Mouse (Mus musculus) urinary bladder, postnatal 14 days (tissue): ENCODE measurements around the gene Eif2ak1.
"Not testable (repeated sequence)": the region's sequence is repeated elsewhere in the genome, so short reads cannot be mapped to it uniquely, and the experiment has no call there.

Source experiments
- DNase-seq: peaks from one replicate; pipeline ENCODE4 v3.0.0; 2021; ENCODE audit warnings: low spot score

Gene Eif2ak1

DNA sequence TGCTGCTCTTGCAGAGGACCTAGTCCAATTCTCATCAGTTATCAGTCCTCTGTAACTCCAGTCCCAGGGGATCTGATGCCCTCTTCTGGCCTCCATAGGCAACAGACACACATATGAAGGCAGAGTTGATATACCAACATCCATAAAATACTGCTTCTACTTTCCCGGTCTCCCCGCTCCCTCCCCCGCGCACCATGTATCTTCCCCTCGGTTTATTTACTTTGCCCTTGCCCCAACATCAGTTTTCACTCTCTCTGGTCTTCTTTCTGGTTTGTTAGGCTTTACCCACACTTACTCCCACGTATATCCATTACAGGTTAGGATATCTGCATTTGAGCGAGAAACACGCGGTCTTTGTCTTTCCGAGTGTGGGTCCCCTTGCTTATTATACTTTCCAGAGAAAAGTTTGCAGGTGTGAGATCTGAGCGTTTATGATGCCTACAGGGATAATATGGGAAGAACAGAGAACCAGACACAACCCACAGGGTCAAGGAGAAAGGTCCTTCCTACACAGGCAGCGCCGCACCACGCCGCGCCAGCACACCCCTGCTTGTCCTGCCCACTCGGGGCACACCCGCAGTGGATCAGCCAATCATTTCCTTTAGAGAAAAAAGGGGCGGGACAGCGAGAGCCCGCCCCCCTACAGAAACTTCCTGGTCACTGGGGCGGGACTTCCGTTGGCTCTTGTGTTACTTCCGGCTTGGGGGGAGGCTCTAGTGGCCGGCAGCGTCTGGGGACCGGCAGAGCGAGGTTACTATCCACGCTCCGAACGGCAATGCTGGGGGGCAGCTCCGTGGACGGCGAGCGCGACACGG lies at the start of gene Eif2ak1:
Gene Eif2ak1, plus strand, starts transcription at position 673 of the 815 bp plus-strand sequence.
- DNase-seq, result peak; percentile 91

GRCm38 (mm10) chr5:143781951-143782350 lies 35.6 kb upstream of the Eif2ak1 start:
- DNase-seq, result no peak

- no peak for DNase-seq
These were observed 32.2 kb upstream of the Eif2ak1 start for GRCm38 (mm10) chr5:143785391-143785790.

DNA sequence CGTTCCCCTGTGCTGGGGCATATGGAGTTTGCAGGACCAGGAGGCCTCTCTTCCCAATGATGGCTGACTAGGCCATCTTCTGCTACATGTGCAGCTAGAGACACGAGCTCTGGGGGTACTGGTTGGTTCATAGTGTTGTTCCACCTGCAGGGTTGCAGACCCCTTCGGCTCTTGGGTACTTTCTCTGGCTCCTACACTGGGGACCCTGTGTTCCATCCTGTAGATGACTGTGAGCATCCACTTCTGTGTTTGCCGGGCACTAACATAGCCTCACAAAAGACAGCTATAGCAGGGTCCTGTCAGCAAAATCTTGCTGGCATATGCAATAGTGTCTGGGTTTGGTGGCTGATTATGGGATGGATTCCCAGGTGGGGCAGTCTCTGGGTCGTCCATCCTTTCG lies 16.4 kb upstream of the Eif2ak1 start:
- DNase-seq, result not testable (repeated sequence)

- DNase-seq, result no peak
These were observed 13.4 kb upstream of the Eif2ak1 start for GRCm38 (mm10) chr5:143804056-143804765.

DNA sequence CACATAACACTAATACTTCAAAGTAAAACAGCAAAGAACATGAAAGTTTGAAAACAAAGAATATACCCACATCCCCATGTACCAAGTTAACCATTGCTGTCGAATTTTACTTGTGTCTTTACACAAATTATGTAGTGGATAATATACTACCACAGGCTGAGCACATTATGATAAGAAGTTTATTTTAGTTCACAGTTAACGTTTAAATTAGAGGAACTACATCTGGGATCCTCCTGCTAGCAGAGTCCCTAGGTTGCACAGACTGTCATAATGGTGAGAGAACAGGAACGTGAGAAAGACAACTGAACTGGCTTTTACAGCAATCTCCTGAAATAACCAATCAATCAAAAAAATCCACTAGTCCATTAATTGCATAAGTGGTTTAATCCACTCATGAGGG lies 10.3 kb upstream of the Eif2ak1 start:
- DNase-seq, result no peak

DNA sequence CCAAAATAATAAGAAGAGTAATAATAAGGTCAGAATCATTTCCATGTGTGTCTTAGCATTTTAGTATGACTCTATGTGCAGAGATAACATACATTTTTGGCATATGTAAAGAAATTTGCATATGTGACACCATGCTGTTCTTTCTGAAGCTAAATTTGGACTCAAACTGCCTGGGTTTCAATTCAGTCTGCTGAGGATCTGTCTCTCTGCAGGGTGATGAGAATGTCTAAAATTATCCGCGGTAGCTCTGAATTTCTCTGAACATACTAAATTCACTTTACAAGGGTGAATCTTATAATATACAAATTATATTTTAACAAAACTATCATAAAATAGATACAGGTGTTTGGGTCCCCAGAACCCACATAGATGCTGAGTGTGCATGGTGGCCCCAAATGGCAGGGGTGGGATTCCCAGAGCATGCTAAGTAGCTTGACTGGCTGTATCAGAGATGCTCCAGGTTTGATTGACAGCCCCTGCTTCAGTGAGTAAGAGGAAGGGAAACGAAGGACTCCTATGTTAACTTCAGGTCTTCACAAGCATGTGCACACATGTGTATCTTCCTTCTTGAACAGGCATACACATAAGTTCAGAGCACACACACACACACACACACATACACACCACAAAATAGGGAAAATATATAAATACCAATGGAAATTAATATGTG lies 8.0 kb upstream of the Eif2ak1 start:
- no peak for DNase-seq

GRCm38 (mm10) chr5:143811653-143812052 lies 5.9 kb upstream of the Eif2ak1 start:
- DNase-seq, result no peak

- DNase-seq, result no peak
These were observed 3.0 kb upstream of the Eif2ak1 start for GRCm38 (mm10) chr5:143814626-143815025.

GRCm38 (mm10) chr5:143817931-143818311 lies 333 bp downstream of the Eif2ak1 start:
- peak; percentile 29 for DNase-seq

GRCm38 (mm10) chr5:143818461-143818860 lies 873 bp downstream of the Eif2ak1 start:
- DNase-seq, result no peak

- DNase-seq, result no peak
These were observed 1.4 kb downstream of the Eif2ak1 start for GRCm38 (mm10) chr5:143818949-143819348.

DNA sequence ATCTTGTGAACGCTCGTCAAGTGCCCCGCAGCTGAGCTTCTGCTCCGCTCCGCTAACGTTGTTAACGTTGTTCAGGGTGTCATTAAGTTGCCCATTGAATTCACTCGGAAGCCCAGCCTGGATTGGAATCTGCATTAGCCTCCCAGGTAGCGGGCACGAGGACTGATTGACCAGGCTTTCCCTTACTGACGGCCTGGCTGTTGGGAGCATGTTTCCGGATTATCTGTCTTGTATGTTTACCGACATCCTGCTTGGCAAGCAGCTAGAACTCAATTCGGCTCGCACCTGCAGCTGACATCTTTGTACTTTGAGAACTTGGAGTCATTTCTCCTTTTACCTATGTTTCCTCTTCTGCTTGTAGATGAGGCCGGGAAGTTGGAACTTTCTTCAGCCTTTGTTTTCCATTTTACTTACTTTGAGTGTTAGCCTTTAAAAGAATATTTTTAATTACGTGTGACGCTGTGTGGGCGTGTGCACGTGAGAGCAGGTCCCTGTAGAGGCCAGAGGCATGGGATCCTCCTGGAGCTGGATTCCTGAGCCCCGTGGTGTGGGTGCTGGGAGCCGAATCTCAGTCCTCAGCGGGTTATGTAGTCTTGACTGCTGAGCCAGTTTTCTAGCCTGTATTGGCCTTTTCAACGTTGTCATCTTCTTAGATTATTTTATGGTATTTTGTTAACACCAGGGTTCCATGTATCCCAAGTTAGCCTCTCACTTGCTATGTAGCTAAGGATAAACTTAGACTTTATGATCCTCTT lies 2.5 kb downstream of the Eif2ak1 start:
- DNase-seq, result no peak

DNA sequence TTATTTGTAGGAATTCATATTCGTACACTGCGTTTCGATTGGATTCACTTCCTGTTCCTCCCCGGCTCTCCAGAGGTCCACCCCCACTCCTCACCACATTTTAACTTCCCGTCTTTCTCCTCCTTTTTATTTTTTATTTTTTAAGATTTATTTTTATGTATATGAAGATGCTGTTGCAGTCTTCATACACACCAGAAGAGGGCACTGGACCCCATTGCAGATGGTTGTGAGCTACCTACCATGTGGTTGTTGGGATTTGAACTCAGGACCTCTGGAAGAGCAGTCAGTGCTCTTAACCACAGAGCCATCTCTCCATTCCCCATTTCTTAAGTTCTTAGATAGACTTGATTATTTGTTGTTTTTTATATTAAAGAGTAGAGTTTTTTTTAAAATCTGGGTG lies 3.2 kb downstream of the Eif2ak1 start:
- DNase-seq, result no peak

DNA sequence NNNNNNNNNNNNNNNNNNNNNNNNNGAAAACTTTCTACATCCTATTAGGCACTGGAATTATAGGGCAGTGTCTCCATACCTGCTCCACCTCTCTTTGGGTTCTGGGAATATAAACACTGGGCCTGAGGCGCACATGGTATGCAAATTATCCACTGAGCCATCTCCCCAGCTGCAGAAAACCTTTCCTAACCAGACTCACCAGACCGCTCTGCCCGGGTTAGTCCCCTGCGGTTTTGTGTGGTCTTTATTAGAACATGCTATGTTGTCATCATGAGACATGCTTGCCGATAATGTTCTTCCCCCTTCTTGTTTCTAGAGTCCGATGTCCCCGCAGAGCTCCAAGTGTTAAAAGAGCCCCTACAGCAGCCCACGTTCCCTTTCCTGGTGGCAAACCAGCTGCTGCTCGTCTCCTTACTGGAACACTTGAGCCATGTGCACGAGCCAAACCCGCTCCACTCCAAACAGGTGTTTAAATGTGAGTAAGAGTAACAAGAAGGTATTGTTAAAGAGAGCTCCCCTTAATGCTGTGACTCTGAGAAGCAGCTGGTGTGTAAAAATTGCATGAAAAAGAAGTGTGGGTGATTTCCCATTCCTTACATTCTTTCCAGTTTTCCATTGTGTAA lies 54.1 kb downstream of the Eif2ak1 start:
- no peak for DNase-seq

- DNase-seq, result no peak
These were observed 57.0 kb downstream of the Eif2ak1 start for GRCm38 (mm10) chr5:143874571-143874970.

GRCm38 (mm10) chr5:143885274-143885673 lies 67.7 kb downstream of the Eif2ak1 start:
- DNase-seq, result no peak

DNA sequence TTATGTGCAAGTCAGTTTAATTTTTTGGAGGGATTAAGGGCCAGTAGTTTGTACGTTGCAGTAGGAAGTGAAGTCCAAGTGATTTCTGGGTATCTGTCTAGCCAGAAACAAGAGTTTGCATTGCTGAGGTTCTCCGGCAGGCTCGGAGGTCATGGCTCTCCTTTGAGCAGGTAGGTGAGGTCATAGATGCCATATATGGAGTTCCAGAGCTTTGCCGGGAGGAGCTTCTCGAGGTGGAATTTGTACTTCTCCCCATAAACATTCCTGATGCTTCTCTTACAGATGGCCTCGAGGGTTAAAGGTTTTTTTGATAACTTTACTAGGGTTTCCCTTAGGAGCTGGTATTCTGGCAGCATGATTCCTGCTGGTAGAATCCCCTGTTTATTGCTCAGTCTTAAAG lies 73.2 kb downstream of the Eif2ak1 start:
- no peak for DNase-seq

DNA sequence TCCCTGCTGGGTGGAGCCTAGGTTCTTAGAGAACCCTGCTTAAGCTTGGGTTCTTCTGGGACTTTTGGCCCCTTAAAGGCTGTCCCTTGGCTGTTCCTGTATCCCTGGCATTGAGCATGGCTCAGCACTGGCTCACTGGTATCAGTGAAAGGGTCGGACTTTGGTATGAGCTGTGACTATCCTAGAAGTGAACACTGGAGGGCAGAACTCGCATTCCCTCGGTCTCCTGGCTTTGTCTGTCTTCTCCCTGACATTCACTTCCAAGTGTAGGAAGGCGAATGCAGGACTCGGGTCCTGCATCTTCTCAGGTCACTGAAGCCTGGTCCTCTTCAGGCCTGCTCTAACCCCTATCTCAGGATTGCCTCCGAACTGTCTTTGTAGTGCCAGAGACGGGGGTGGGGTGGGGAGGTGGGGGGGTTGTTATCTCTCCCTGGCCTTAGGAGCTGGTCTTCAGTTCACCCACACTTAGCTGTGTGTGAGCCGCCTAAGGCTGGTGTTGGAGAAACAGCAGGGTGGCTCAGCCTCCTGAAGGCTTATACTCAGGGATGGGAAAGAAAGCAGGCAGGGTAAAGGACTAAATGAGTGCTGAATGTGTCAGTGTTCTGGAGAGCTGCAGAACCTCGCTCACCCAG lies 74.8 kb downstream of the Eif2ak1 start:
- DNase-seq, result no peak

DNA sequence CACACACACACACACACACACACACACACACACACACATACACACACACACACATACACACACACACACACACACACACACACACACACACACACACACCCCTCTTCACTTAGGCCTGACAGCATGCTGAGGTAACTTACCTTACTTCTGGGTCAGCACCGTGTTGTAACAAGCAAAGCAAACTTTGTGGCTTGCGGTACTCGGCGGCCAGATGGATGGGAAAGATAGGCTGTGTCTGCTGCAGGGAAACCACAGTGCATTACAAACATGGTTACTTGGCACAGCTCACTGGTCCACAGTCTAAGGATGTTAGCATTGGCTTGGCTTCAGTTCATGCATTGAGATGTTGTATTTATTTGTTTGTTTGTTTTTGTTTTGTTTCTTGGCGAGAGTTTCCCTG lies 75.8 kb downstream of the Eif2ak1 start:
- DNase-seq, result peak; percentile 71

- no peak for DNase-seq
These were observed 80.2 kb downstream of the Eif2ak1 start, which contains the start of gene Ankrd61 for GRCm38 (mm10) chr5:143897635-143898330. Ankrd61 (minus strand) TSS chr5:143897685.
